Mouse (Mus musculus) splenic B cell, adult 2 months (primary cell): Measurements from ENCODE around the gene Iqcb1.

Source experiments
- DNase-seq: peaks from one replicate; pipeline ENCODE4 v3.0.0-alpha.2; 2011; ENCODE audit warnings: low read depth, low spot score
- H3K27me3 ChIP-seq: 2 replicates; pipeline ENCODE4 v1.6.1; 2012; ENCODE audit warnings: mild to moderate bottlenecking, low read length, moderate library complexity, mixed read lengths; ENCODE audit not compliant: control insufficient read depth, poor library complexity, insufficient read depth, severe bottlenecking
- H3K36me3 ChIP-seq: 2 replicates; pipeline ENCODE4 v1.6.1; 2012; ENCODE audit warnings: mild to moderate bottlenecking, low read length, moderate library complexity, mixed read lengths; ENCODE audit not compliant: control insufficient read depth, poor library complexity, insufficient read depth, severe bottlenecking

The Iqcb1 gene

GRCm38 (mm10) chr16:36893317-36893716 lies 65.1 kb downstream of the Iqcb1 start:
- H3K36me3 ChIP-seq = peaks cover 14% of the 10 kb centered on the region
- DNase-seq = no peak
- H3K27me3 ChIP-seq = no peaks in the 10 kb centered on the region

GRCm38 (mm10) chr16:36896712-36897111 lies 68.5 kb downstream of the Iqcb1 start:
- Histone ChIP-seq H3K36me3 (peaks cover 9% of the 10 kb centered on the region), H3K27me3 (no peaks in the 10 kb centered on the region)
- DNase-seq = no peak

GRCm38 (mm10) chr16:36903156-36903555 lies 75.0 kb downstream of the Iqcb1 start:
- no peaks in the 10 kb centered on the region; the same call in none of the 2 replicates for H3K36me3 ChIP-seq
- no peak for DNase-seq
- no peaks in the 10 kb centered on the region for H3K27me3 ChIP-seq

GRCm38 (mm10) chr16:36911909-36912308 lies 83.7 kb downstream of the Iqcb1 start:
- Histone ChIP-seq H3K27me3 (no peaks in the 10 kb centered on the region; the same call in 1 of the 2 replicates), H3K36me3 (peaks cover 3% of the 10 kb centered on the region; the same call in 1 of the 2 replicates)
- peak; percentile 48 for DNase-seq

- DNase-seq = no peak
- Histone ChIP-seq H3K36me3 (peaks cover 3% of the 10 kb centered on the region; the same call in 1 of the 2 replicates), H3K27me3 (no peaks in the 10 kb centered on the region; the same call in 1 of the 2 replicates)
Measured at GRCm38 (mm10) chr16:36912311-36912710, 84.1 kb downstream of the Iqcb1 start.

GRCm38 (mm10) chr16:36914195-36914594 lies 86.0 kb downstream of the Iqcb1 start:
- Histone ChIP-seq H3K36me3 (peaks cover 5% of the 10 kb centered on the region; the same call in 1 of the 2 replicates), H3K27me3 (no peaks in the 10 kb centered on the region; the same call in 1 of the 2 replicates)
- DNase-seq = no peak

- Histone ChIP-seq H3K36me3 (peaks cover 2% of the 10 kb centered on the region; the same call in 1 of the 2 replicates), H3K27me3 (no peaks in the 10 kb centered on the region)
- DNase-seq = no peak
Measured at GRCm38 (mm10) chr16:36918505-36918904, 90.3 kb downstream of the Iqcb1 start.

- peak; percentile 40 for DNase-seq
- H3K36me3 ChIP-seq = peaks cover 4% of the 10 kb centered on the region; the same call in 1 of the 2 replicates
- no peaks in the 10 kb centered on the region for H3K27me3 ChIP-seq
Measured at GRCm38 (mm10) chr16:36920410-36920809, 92.2 kb downstream of the Iqcb1 start.

GRCm38 (mm10) chr16:36921067-36921613 lies 93.0 kb downstream of the Iqcb1 start:
- Histone ChIP-seq H3K36me3 (peaks cover 4% of the 10 kb centered on the region; the same call in 1 of the 2 replicates), H3K27me3 (no peaks in the 10 kb centered on the region)
- DNase-seq = no peak

GRCm38 (mm10) chr16:36921980-36922379 lies 93.8 kb downstream of the Iqcb1 start:
- no peak for DNase-seq
- no peaks in the 10 kb centered on the region for H3K27me3 ChIP-seq

More at GRCm38 (mm10) chr16:36921980-36922379, 93.8 kb downstream of the Iqcb1 start:
- peaks cover 4% of the 10 kb centered on the region; the same call in 1 of the 2 replicates for H3K36me3 ChIP-seq
